9 mouse cellular contexts compared by ENCODE assay signal in the genomic region with DNA sequence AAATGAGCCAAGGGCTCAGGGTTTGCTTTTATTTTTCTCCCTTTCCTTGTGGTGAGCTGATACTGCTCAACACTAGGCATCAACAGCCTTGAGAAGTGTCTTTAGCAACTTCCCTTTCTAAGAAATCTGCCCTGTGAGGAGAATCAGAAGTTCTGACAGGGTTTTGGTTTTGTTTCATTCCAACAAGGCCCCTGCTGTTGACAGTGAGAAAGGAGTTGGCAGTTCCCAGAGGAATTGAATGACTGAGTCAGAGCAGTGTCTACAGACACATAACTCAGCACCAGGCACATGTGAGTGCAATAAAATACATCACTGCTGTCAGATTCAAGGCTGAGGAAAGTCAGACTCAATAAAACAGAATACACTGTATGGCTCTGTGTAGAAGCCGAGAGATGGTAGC. TPM values are rescaled to one million over a fixed set of nuclear protein-coding genes. Genes with fewer than 3 reads are reported as not detected.
A peak's percentile ranks its signal among the peaks of the same experiment; 100 is the strongest.
DNase-seq lines count a peak whose midpoint lies in the region; ATAC-seq and TF ChIP-seq lines count a peak whose summit lies in the region.
"Had no signal": no experiment of that assay in that cellular context is flagged by ENCODE, and none has a peak within 500 bp of the region (broad histone marks: within the 10 kb centered on the region; RNA-seq: fewer than 3 reads in every experiment).

No protein-coding gene starts in this region.

- H3K9me3 ChIP-seq in hindbrain, postnatal 0 days (ENCODE audit: low read length) = no peaks in the 10 kb centered on the region
- no peaks in the 10 kb centered on the region for H3K9me3 ChIP-seq in hindbrain, embryonic 13.5 days
- H3K9me3 ChIP-seq: embryonic facial prominence, embryonic 15.5 days had no signal

- H3K27me3 ChIP-seq in hindbrain, postnatal 0 days (ENCODE audit: insufficient read depth, low read length) = no peaks in the 10 kb centered on the region
- no peaks in the 10 kb centered on the region for H3K27me3 ChIP-seq in hindbrain, embryonic 13.5 days
- H3K27me3 ChIP-seq: embryonic facial prominence, embryonic 15.5 days had no signal

- H3K4me3 ChIP-seq in hindbrain, postnatal 0 days (ENCODE audit: low read length) = no peak overlapping the region
- H3K4me3 ChIP-seq in hindbrain, embryonic 13.5 days = no peak overlapping the region
- H3K4me3 ChIP-seq in left cerebral cortex, adult 2 months = no peak overlapping the region
- H3K4me3 ChIP-seq: embryonic facial prominence, embryonic 15.5 days had no signal

- no peak overlapping the region for H3K27ac ChIP-seq in hindbrain, postnatal 0 days
- no peak overlapping the region for H3K27ac ChIP-seq in hindbrain, embryonic 13.5 days
- no peak overlapping the region for H3K27ac ChIP-seq in left cerebral cortex, adult 2 months
- H3K27ac ChIP-seq: embryonic facial prominence, embryonic 15.5 days had no signal

- TF ChIP-seq CTCF in hindbrain, postnatal 0 days (IDR thresholded peaks at IDR 0.05; ENCODE audit: low read depth) = no peak
- no peak for TF ChIP-seq CTCF in left cerebral cortex, adult 2 months (IDR thresholded peaks at IDR 0.05)

- peak; percentile 9 for DNase-seq in hindbrain, postnatal 0 days (ENCODE audit: low spot score)
- DNase-seq in MN1 (ENCODE audit: low spot score) = peak; percentile 61
- peak; percentile 64 for DNase-seq in adrenal gland, postnatal 14 days
- DNase-seq in left cerebral cortex, adult 2 months (ENCODE audit: extremely low spot score in 1 of 2, low spot score in 2 of 2) = no peak
- DNase-seq in cerebellum, postnatal 25 days = no peak
- DNase-seq: thymus, postnatal 4 days had no signal

- no peak overlapping the region for H3K4me2 ChIP-seq in hindbrain, postnatal 0 days (ENCODE audit: low read depth, low read length)
- H3K4me2 ChIP-seq in hindbrain, embryonic 13.5 days = no peak overlapping the region
- H3K4me2 ChIP-seq: embryonic facial prominence, embryonic 15.5 days had no signal

- no peak overlapping the region for H3K9ac ChIP-seq in hindbrain, postnatal 0 days (replicated peaks; ENCODE audit: low read length)
- no peak overlapping the region for H3K9ac ChIP-seq in hindbrain, embryonic 13.5 days
- H3K9ac ChIP-seq: embryonic facial prominence, embryonic 15.5 days had no signal

- H3K36me3 ChIP-seq in hindbrain, postnatal 0 days (ENCODE audit: insufficient read depth, low read length) = no peaks in the 10 kb centered on the region
- H3K36me3 ChIP-seq in hindbrain, embryonic 13.5 days = no peaks in the 10 kb centered on the region
- H3K36me3 ChIP-seq: embryonic facial prominence, embryonic 15.5 days had no signal

- H3K4me1 ChIP-seq in hindbrain, postnatal 0 days (ENCODE audit: insufficient read depth, low read length) = no peaks in the 10 kb centered on the region
- no peaks in the 10 kb centered on the region for H3K4me1 ChIP-seq in hindbrain, embryonic 13.5 days (replicated peaks)
- H3K4me1 ChIP-seq: embryonic facial prominence, embryonic 15.5 days had no signal

- 72% methylated on average over 1 of the region's 1 CpGs for WGBS in hindbrain, postnatal 0 days
- 63% methylated on average over 1 of the region's 1 CpGs for WGBS in hindbrain, embryonic 13.5 days

- ATAC-seq in hindbrain, postnatal 0 days = peak; percentile 27; the same call in 1 of the 2 replicates
- no peak for ATAC-seq in hindbrain, embryonic 13.5 days (ENCODE audit: low FRiP score)
- peak; percentile 51 for ATAC-seq in megakaryocyte progenitor cell, adult 5-6 weeks (replicated peaks; ENCODE audit: poor library complexity)

- intact Hi-C loops in left cerebral cortex, adult 2 months (cut with DNase I) = no loop called here

RNA-seq across cellular contexts. Expression of a gene that starts 16.0 kb away (rescaled TPM):
- 3.5 and 4.8 TPM in 2 replicates for total RNA-seq in hindbrain, postnatal 0 days (2014; rRNA removed)
- 1.7 and 1.9 TPM in 2 replicates for polyA plus RNA-seq in hindbrain, postnatal 0 days (2015; fragmentation: Nextera tagmentation; extraction: Ambion mirVana)
- 2.4 TPM in 2 replicates for polyA plus RNA-seq in hindbrain, embryonic 13.5 days (2015; fragmentation: Nextera tagmentation; extraction: Ambion mirVana)
- 9.2 and 12.8 TPM in 2 replicates for total RNA-seq in adrenal gland, postnatal 14 days (2021)
- 6.2 TPM in 2 replicates for total RNA-seq in megakaryocyte progenitor cell, adult 5-6 weeks (2015)
- 4.6 and 5.2 TPM in 2 replicates for total RNA-seq in megakaryocyte progenitor cell, adult 5-6 weeks (2017)
- 1 to 10 TPM; 3.4 to 4.3 TPM for total RNA-seq in left cerebral cortex, adult 2 months (2021)

RNA-seq across cellular contexts. Expression of a gene that starts 36.3 kb away (rescaled TPM):
- total RNA-seq in hindbrain, postnatal 0 days (2014; rRNA removed) = 8.5 and 15.2 TPM in 2 replicates
- polyA plus RNA-seq in hindbrain, postnatal 0 days (2015; fragmentation: Nextera tagmentation; extraction: Ambion mirVana) = 23.0 and 23.2 TPM in 2 replicates
- polyA plus RNA-seq in hindbrain, embryonic 13.5 days (2015; fragmentation: Nextera tagmentation; extraction: Ambion mirVana) = 14.8 and 15.3 TPM in 2 replicates
- total RNA-seq in adrenal gland, postnatal 14 days (2021) = 5.3 and 7.8 TPM in 2 replicates
- 12.5 and 13.5 TPM in 2 replicates for total RNA-seq in megakaryocyte progenitor cell, adult 5-6 weeks (2015)
- 25.1 and 31.1 TPM in 2 replicates for total RNA-seq in megakaryocyte progenitor cell, adult 5-6 weeks (2017)
- total RNA-seq in left cerebral cortex, adult 2 months (2021) = 10 to 100 TPM; 27.7 to 29.3 TPM

Comparison
In these comparisons a context has a peak if more than half of its experiments do, and no peak if none do; other contexts are left out.
1. DNase-seq: peak in hindbrain, postnatal 0 days (single experiment), MN1 (single experiment) and adrenal gland, postnatal 14 days (single experiment); none in left cerebral cortex, adult 2 months (0 of 2) and cerebellum, postnatal 25 days (0 of 2).